Mouse (Mus musculus) liver, adult 2 months (tissue): ENCODE measurements around the gene Med7.

Experiments
- CTCF ChIP-seq: fragments of 200-500 bp; IDR thresholded peaks from 2 replicates; pipeline ENCODE4 v1.5.1; 2011; ENCODE audit warnings: low read depth, low read length, control low read depth
- POLR2A ChIP-seq: fragments of 200-500 bp; IDR thresholded peaks from 2 replicates; pipeline ENCODE4 v1.6.1; 2011; ENCODE audit warnings: low read length, control low read depth; ENCODE audit not compliant: insufficient read depth; ENCODE audit errors: extremely low read depth

DNA sequence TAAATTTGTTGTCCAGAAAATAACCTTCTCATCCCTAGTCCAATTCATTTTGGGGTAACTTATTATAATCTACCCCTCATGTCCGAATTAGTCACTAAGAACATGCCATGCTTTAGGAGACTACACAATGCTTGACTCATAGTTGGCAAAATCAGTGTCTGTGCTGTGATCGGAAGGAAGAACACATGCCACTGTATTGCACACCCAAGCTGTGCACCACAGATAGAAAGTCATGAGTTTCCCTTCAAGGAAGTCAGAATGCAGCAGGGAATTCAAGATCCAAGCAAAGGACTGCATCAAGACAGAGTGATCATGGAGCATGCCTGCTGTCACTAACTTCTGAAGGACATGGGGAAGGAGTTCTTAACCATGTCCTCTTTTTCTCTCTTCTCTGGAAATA, 51.9 kb downstream of the Med7 start:
- no peak for TF ChIP-seq POLR2A
- no peak for TF ChIP-seq CTCF
